Mouse (Mus musculus): ENCODE measurements around the gene Banp. TPM values are rescaled to one million over a fixed set of nuclear protein-coding genes. Genes with fewer than 3 reads are reported as not detected.

The Banp gene
- polyA plus RNA-seq, 1 experiment from 2014 or later: 9.4 TPM

- no peak for ATAC-seq
These were observed 17.4 kb upstream of the Banp start for GRCm38 (mm10) chr8:121932026-121932667.

GRCm38 (mm10) chr8:121932668-121933520 is 16.7 kb upstream of the Banp start:
- ATAC-seq: no peak
- Histone ChIP-seq H3K36me3 (ENCODE audit: control insufficient read depth, insufficient read depth) (no peaks in the 10 kb centered on the region), H3K4me2 (replicated peaks; ENCODE audit: low read depth) (no peak overlapping the region), H3K9ac (ENCODE audit: low read depth, low read length) (no peak overlapping the region), H3K4me3 (ENCODE audit: low read depth, low read length) (no peak overlapping the region), H3K27me3 (replicated peaks; ENCODE audit: control insufficient read depth, insufficient read depth, low read length) (no peaks in the 10 kb centered on the region), H3K4me1 (replicated peaks; ENCODE audit: control insufficient read depth, insufficient read depth, low read length) (no peaks in the 10 kb centered on the region), H3K27ac (ENCODE audit: low read depth, low read length) (no peak overlapping the region), H3K9me3 (ENCODE audit: control insufficient read depth) (no peaks in the 10 kb centered on the region)
- peak; percentile 46 for TF ChIP-seq CTCF (IDR thresholded peaks at IDR 0.05; ENCODE audit: low read depth)
- WGBS: 82% methylated on average over 14 of the region's 14 CpGs

More at GRCm38 (mm10) chr8:121932026-121932667, 17.4 kb upstream of the Banp start:
- no peaks in the 10 kb centered on the region for H3K4me1 ChIP-seq (replicated peaks; ENCODE audit: control insufficient read depth, insufficient read depth, low read length)
- H3K36me3 ChIP-seq (ENCODE audit: control insufficient read depth, insufficient read depth): no peaks in the 10 kb centered on the region
- WGBS: 76% methylated on average over 12 of the region's 12 CpGs
- H3K4me2 ChIP-seq (replicated peaks; ENCODE audit: low read depth): no peak overlapping the region
- no peaks in the 10 kb centered on the region for H3K27me3 ChIP-seq (replicated peaks; ENCODE audit: control insufficient read depth, insufficient read depth, low read length)
- H3K27ac ChIP-seq (ENCODE audit: low read depth, low read length): no peak overlapping the region
- H3K9me3 ChIP-seq (ENCODE audit: control insufficient read depth): no peaks in the 10 kb centered on the region
- H3K4me3 ChIP-seq (ENCODE audit: low read depth, low read length): no peak overlapping the region
- no peak for TF ChIP-seq CTCF (IDR thresholded peaks at IDR 0.05; ENCODE audit: low read depth)
- no peak overlapping the region for H3K9ac ChIP-seq (ENCODE audit: low read depth, low read length)

GRCm38 (mm10) chr8:121934506-121934905 is 15.0 kb upstream of the Banp start:
- Histone ChIP-seq H3K4me3 (ENCODE audit: low read depth, low read length) (no peak overlapping the region), H3K27me3 (replicated peaks; ENCODE audit: control insufficient read depth, insufficient read depth, low read length) (no peaks in the 10 kb centered on the region), H3K4me1 (replicated peaks; ENCODE audit: control insufficient read depth, insufficient read depth, low read length) (no peaks in the 10 kb centered on the region), H3K4me2 (replicated peaks; ENCODE audit: low read depth) (no peak overlapping the region), H3K9ac (ENCODE audit: low read depth, low read length) (no peak overlapping the region), H3K36me3 (ENCODE audit: control insufficient read depth, insufficient read depth) (no peaks in the 10 kb centered on the region), H3K27ac (ENCODE audit: low read depth, low read length) (no peak overlapping the region), H3K9me3 (ENCODE audit: control insufficient read depth) (no peaks in the 10 kb centered on the region)
- ATAC-seq: no peak; the same call in 1 of the 2 replicates
- 44% methylated on average over 4 of the region's 4 CpGs for WGBS
- peak; percentile 76 for TF ChIP-seq CTCF (IDR thresholded peaks at IDR 0.05; ENCODE audit: low read depth)

- no peak for TF ChIP-seq CTCF (IDR thresholded peaks at IDR 0.05; ENCODE audit: low read depth)
- Histone ChIP-seq H3K9me3 (ENCODE audit: control insufficient read depth) (no peaks in the 10 kb centered on the region), H3K36me3 (ENCODE audit: control insufficient read depth, insufficient read depth) (no peaks in the 10 kb centered on the region), H3K27ac (ENCODE audit: low read depth, low read length) (no peak overlapping the region), H3K4me1 (replicated peaks; ENCODE audit: control insufficient read depth, insufficient read depth, low read length) (no peaks in the 10 kb centered on the region), H3K9ac (ENCODE audit: low read depth, low read length) (no peak overlapping the region), H3K27me3 (replicated peaks; ENCODE audit: control insufficient read depth, insufficient read depth, low read length) (no peaks in the 10 kb centered on the region), H3K4me3 (ENCODE audit: low read depth, low read length) (no peak overlapping the region), H3K4me2 (replicated peaks; ENCODE audit: low read depth) (no peak overlapping the region)
- ATAC-seq: no peak
These were observed 14.6 kb upstream of the Banp start for GRCm38 (mm10) chr8:121934923-121935322.

- Histone ChIP-seq H3K27ac (ENCODE audit: low read depth, low read length) (no peak overlapping the region), H3K9me3 (ENCODE audit: control insufficient read depth) (no peaks in the 10 kb centered on the region), H3K9ac (ENCODE audit: low read depth, low read length) (no peak overlapping the region), H3K27me3 (replicated peaks; ENCODE audit: control insufficient read depth, insufficient read depth, low read length) (no peaks in the 10 kb centered on the region), H3K4me1 (replicated peaks; ENCODE audit: control insufficient read depth, insufficient read depth, low read length) (no peaks in the 10 kb centered on the region), H3K4me3 (ENCODE audit: low read depth, low read length) (no peak overlapping the region), H3K36me3 (ENCODE audit: control insufficient read depth, insufficient read depth) (no peaks in the 10 kb centered on the region), H3K4me2 (replicated peaks; ENCODE audit: low read depth) (no peak overlapping the region)
- ATAC-seq: no peak
- WGBS: 60% methylated on average over 12 of the region's 12 CpGs
- peak; percentile 64 for TF ChIP-seq CTCF (IDR thresholded peaks at IDR 0.05; ENCODE audit: low read depth)
These were observed 13.9 kb upstream of the Banp start for GRCm38 (mm10) chr8:121935341-121936294.

- TF ChIP-seq CTCF (IDR thresholded peaks at IDR 0.05; ENCODE audit: low read depth): no peak
- Histone ChIP-seq H3K9me3 (ENCODE audit: control insufficient read depth) (no peaks in the 10 kb centered on the region), H3K27me3 (replicated peaks; ENCODE audit: control insufficient read depth, insufficient read depth, low read length) (no peaks in the 10 kb centered on the region), H3K36me3 (ENCODE audit: control insufficient read depth, insufficient read depth) (no peaks in the 10 kb centered on the region), H3K4me3 (ENCODE audit: low read depth, low read length) (no peak overlapping the region), H3K4me1 (replicated peaks; ENCODE audit: control insufficient read depth, insufficient read depth, low read length) (no peaks in the 10 kb centered on the region), H3K9ac (ENCODE audit: low read depth, low read length) (no peak overlapping the region), H3K4me2 (replicated peaks; ENCODE audit: low read depth) (no peak overlapping the region), H3K27ac (ENCODE audit: low read depth, low read length) (no peak overlapping the region)
- ATAC-seq: no peak
- 61% methylated on average over 14 of the region's 14 CpGs for WGBS
These were observed 13.2 kb upstream of the Banp start for GRCm38 (mm10) chr8:121936391-121936790.

All from intestine, postnatal 0 days (tissue).